Mouse (Mus musculus) ES-Bruce4 (cell line): Measurements from ENCODE around the gene Wfdc1.
A peak's percentile ranks its signal among the peaks of the same experiment; 100 is the strongest.

Source experiments
- CTCF ChIP-seq: IDR thresholded peaks from one replicate; pipeline ENCODE4 v1.8.1; 2011; ENCODE audit warnings: low read depth, low read length
- POLR2A ChIP-seq: IDR thresholded peaks from one replicate; pipeline ENCODE4 v1.8.1; 2011; ENCODE audit warnings: low read length; ENCODE audit not compliant: insufficient read depth

DNA sequence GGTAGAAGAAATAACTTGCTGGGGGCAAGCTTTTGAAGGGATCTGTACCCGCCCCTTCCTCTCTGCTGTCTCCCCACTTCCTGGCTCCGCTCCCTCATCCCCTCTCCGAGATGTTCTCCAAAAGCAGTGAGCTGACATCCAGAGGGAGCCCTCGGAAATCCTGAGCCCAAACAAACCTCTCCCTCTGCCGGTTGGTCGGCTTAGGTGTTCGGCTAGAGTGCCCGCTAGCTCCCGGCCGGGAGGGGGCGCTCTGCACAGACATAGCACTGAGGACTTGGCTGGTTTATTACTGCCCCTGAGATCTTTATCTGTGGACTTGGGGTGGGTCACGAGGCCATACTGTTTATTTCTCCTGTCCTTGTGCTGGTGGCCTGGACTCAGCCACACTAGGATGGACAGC lies 3.1 kb downstream of the Wfdc1 start:
- TF ChIP-seq CTCF, result peak; percentile 77
- no peak for TF ChIP-seq POLR2A
